Mouse (Mus musculus): ENCODE results near the gene Lhfpl2.

Lhfpl2 gene

GRCm38 (mm10) chr13:94066626-94067275, 9.2 kb downstream of the Lhfpl2 start:
- DNase-seq: no peak

GRCm38 (mm10) chr13:94068308-94068707, 10.7 kb downstream of the Lhfpl2 start:
- no peak for DNase-seq

- no peak for DNase-seq
These were observed 12.1 kb downstream of the Lhfpl2 start for GRCm38 (mm10) chr13:94069421-94070307.

- no peak for DNase-seq
These were observed 12.7 kb downstream of the Lhfpl2 start for GRCm38 (mm10) chr13:94070308-94070619.

- no peak for DNase-seq
These were observed 13.3 kb downstream of the Lhfpl2 start for GRCm38 (mm10) chr13:94070927-94071326.

GRCm38 (mm10) chr13:94073046-94073715, 15.6 kb downstream of the Lhfpl2 start:
- no peak for DNase-seq

- no peak for DNase-seq
These were observed 16.1 kb downstream of the Lhfpl2 start for GRCm38 (mm10) chr13:94073716-94074115.

- DNase-seq: no peak
These were observed 17.6 kb downstream of the Lhfpl2 start for GRCm38 (mm10) chr13:94075181-94075580.

- DNase-seq: no peak
These were observed 19.8 kb downstream of the Lhfpl2 start for GRCm38 (mm10) chr13:94077136-94078018.

GRCm38 (mm10) chr13:94083196-94083595, 25.6 kb downstream of the Lhfpl2 start:
- no peak for DNase-seq

GRCm38 (mm10) chr13:94084220-94085126, 26.9 kb downstream of the Lhfpl2 start:
- DNase-seq: no peak

- DNase-seq: no peak
These were observed 28.7 kb downstream of the Lhfpl2 start for GRCm38 (mm10) chr13:94086090-94086808.

GRCm38 (mm10) chr13:94087061-94087460, 29.5 kb downstream of the Lhfpl2 start:
- DNase-seq: no peak

GRCm38 (mm10) chr13:94088788-94089187, 31.2 kb downstream of the Lhfpl2 start:
- DNase-seq: no peak

GRCm38 (mm10) chr13:94089286-94089685, 31.7 kb downstream of the Lhfpl2 start:
- DNase-seq: no peak

GRCm38 (mm10) chr13:94091366-94091765, 33.8 kb downstream of the Lhfpl2 start:
- no peak for DNase-seq

- DNase-seq: no peak
These were observed 36.6 kb downstream of the Lhfpl2 start for GRCm38 (mm10) chr13:94094176-94094575.

GRCm38 (mm10) chr13:94094625-94095024, 37.0 kb downstream of the Lhfpl2 start:
- no peak for DNase-seq

- DNase-seq: no peak
These were observed 37.6 kb downstream of the Lhfpl2 start for GRCm38 (mm10) chr13:94095202-94095601.

- no peak for DNase-seq
These were observed 40.1 kb downstream of the Lhfpl2 start for GRCm38 (mm10) chr13:94097667-94098066.

All from kidney, adult 11 months (tissue).